Mouse (Mus musculus): ENCODE measurements at regions not wholly inside any gene's neighbourhood (a gene's known extent, or its start where the extent isn't known, plus 50 kb on each side); places are given as distances from the start of the nearest gene placed in this dataset.

GRCm38 (mm10) chr1:52306892-52307291 lies 73.9 kb upstream of the Gls start:
- TF ChIP-seq CTCF (IDR thresholded peaks at IDR 0.05) (peak; percentile 44), EP300 (IDR thresholded peaks at IDR 0.05) (no peak)

Measured in lung, postnatal 0 days (tissue).